24 mouse cellular contexts compared by ENCODE assay signal in genomic region chr3:34738938-34739337, GRCm38 (mm10).
DNase-seq lines count a peak whose midpoint lies in the region; ATAC-seq and TF ChIP-seq lines count a peak whose summit lies in the region.
"Had no signal": no experiment of that assay in that cellular context is flagged by ENCODE, and none has a peak within 500 bp of the region (broad histone marks: within the 10 kb centered on the region; RNA-seq: fewer than 3 reads in every experiment).

No protein-coding gene starts in this region.

- WGBS in liver, embryonic 15.5 days (ENCODE audit: insufficient replicate concordance) = 52% methylated on average over 7 of the region's 7 CpGs
- WGBS in liver, embryonic 11.5 days = 59% methylated on average over 7 of the region's 7 CpGs
- WGBS in midbrain, embryonic 10.5 days = 59% methylated on average over 7 of the region's 7 CpGs
- WGBS in midbrain, embryonic 15.5 days = 49% methylated on average over 7 of the region's 7 CpGs
- WGBS in stomach, postnatal 0 days = 40% methylated on average over 7 of the region's 7 CpGs

- peak; percentile 15 for DNase-seq in adrenal gland, postnatal 10 days
- no peak for DNase-seq in adrenal gland, adult 18-20 months (ENCODE audit: low spot score in 2 of 2)
- DNase-seq in liver, embryonic 11.5 days (ENCODE audit: low spot score) = no peak
- DNase-seq in midbrain, embryonic 10.5 days (ENCODE audit: low spot score) = no peak
- no peak for DNase-seq in stomach, postnatal 0 days (ENCODE audit: low spot score)
- DNase-seq in right cerebral cortex, postnatal 14 days = no peak
- DNase-seq: cerebellum, adult 11-12 months; cerebellum, postnatal 14 days; heart, postnatal 10 days; kidney, adult 11 months; layer of hippocampus, postnatal 36 days; left cerebral cortex, postnatal 4 days; lung, embryonic 14.5 days; thymus, adult 18-20 months; thymus, postnatal 25 days had no signal

- peak overlapping the region; percentile 7; the same call in 1 of the 2 replicates for H3K4me2 ChIP-seq in liver, embryonic 15.5 days
- no peak overlapping the region for H3K4me2 ChIP-seq in liver, embryonic 11.5 days
- H3K4me2 ChIP-seq in midbrain, embryonic 15.5 days = no peak overlapping the region
- H3K4me2 ChIP-seq in stomach, postnatal 0 days (replicated peaks; ENCODE audit: low read depth) = no peak overlapping the region
- H3K4me2 ChIP-seq: heart, embryonic 13.5 days; hindbrain, embryonic 14.5 days; kidney, embryonic 15.5 days; lung, embryonic 14.5 days; stomach, embryonic 15.5 days had no signal

- 0 out of 2 replicates have a peak, but pooled peaks have one; percentile 42 for ATAC-seq in liver, embryonic 15.5 days (ENCODE audit: insufficient read depth)
- ATAC-seq in liver, embryonic 11.5 days (replicated peaks; ENCODE audit: low FRiP score) = no peak
- no peak for ATAC-seq in midbrain, embryonic 15.5 days (replicated peaks)
- no peak; the same call in 1 of the 2 replicates for ATAC-seq in stomach, postnatal 0 days (ENCODE audit: low FRiP score, low TSS enrichment)
- ATAC-seq: forebrain, embryonic 16.5 days; Patski had no signal

- TF ChIP-seq EP300 in stomach, postnatal 0 days (optimal IDR thresholded peaks at IDR 0.05) = peak; percentile 24

- no peak overlapping the region for H3K4me3 ChIP-seq in liver, embryonic 15.5 days (replicated peaks)
- no peak overlapping the region for H3K4me3 ChIP-seq in liver, embryonic 11.5 days (ENCODE audit: low read depth, low read length)
- H3K4me3 ChIP-seq in midbrain, embryonic 10.5 days = no peak overlapping the region
- no peak overlapping the region for H3K4me3 ChIP-seq in midbrain, embryonic 15.5 days
- H3K4me3 ChIP-seq in stomach, postnatal 0 days (ENCODE audit: low read depth, low read length) = no peak overlapping the region
- H3K4me3 ChIP-seq: erythroblast, embryonic 14.5 days; heart, embryonic 13.5 days; kidney, embryonic 15.5 days; stomach, embryonic 15.5 days had no signal

- TF ChIP-seq CTCF in stomach, postnatal 0 days (IDR thresholded peaks at IDR 0.05; ENCODE audit: low read depth) = no peak

- no peak overlapping the region for H3K9ac ChIP-seq in liver, embryonic 15.5 days
- no peak overlapping the region for H3K9ac ChIP-seq in liver, embryonic 11.5 days (ENCODE audit: low read depth, low read length)
- H3K9ac ChIP-seq in midbrain, embryonic 15.5 days = no peak overlapping the region
- H3K9ac ChIP-seq in stomach, postnatal 0 days (ENCODE audit: low read length) = no peak overlapping the region
- H3K9ac ChIP-seq: heart, embryonic 13.5 days; hindbrain, embryonic 14.5 days; kidney, embryonic 15.5 days; lung, embryonic 14.5 days; stomach, embryonic 15.5 days had no signal

- H3K36me3 ChIP-seq in liver, embryonic 15.5 days (replicated peaks) = no peaks in the 10 kb centered on the region
- H3K36me3 ChIP-seq in liver, embryonic 11.5 days (ENCODE audit: control insufficient read depth, insufficient read depth, low read length) = no peaks in the 10 kb centered on the region
- H3K36me3 ChIP-seq in midbrain, embryonic 10.5 days = no peaks in the 10 kb centered on the region
- no peaks in the 10 kb centered on the region for H3K36me3 ChIP-seq in midbrain, embryonic 15.5 days (replicated peaks)
- no peaks in the 10 kb centered on the region for H3K36me3 ChIP-seq in stomach, postnatal 0 days (ENCODE audit: control insufficient read depth, insufficient read depth, low read length)
- H3K36me3 ChIP-seq: heart, embryonic 13.5 days; kidney, embryonic 15.5 days; stomach, embryonic 15.5 days had no signal

- no peak overlapping the region for H3K27ac ChIP-seq in liver, embryonic 15.5 days (replicated peaks)
- H3K27ac ChIP-seq in liver, embryonic 11.5 days (ENCODE audit: low read depth, low read length) = no peak overlapping the region
- peak overlapping the region; percentile 42; the same call in 1 of the 2 replicates for H3K27ac ChIP-seq in midbrain, embryonic 10.5 days (replicated peaks)
- no peak overlapping the region for H3K27ac ChIP-seq in midbrain, embryonic 15.5 days
- no peak overlapping the region; the same call in 1 of the 2 replicates for H3K27ac ChIP-seq in stomach, postnatal 0 days (replicated peaks)
- H3K27ac ChIP-seq: heart, embryonic 13.5 days; hindbrain, embryonic 14.5 days; kidney, embryonic 15.5 days had no signal

- no peaks in the 10 kb centered on the region for H3K27me3 ChIP-seq in liver, embryonic 15.5 days
- H3K27me3 ChIP-seq in liver, embryonic 11.5 days (replicated peaks; ENCODE audit: control insufficient read depth, insufficient read depth, low read length) = no peaks in the 10 kb centered on the region
- H3K27me3 ChIP-seq in midbrain, embryonic 10.5 days (ENCODE audit: low read depth, poor library complexity, severe bottlenecking) = no peaks in the 10 kb centered on the region
- H3K27me3 ChIP-seq in midbrain, embryonic 15.5 days (replicated peaks) = no peaks in the 10 kb centered on the region
- no peaks in the 10 kb centered on the region for H3K27me3 ChIP-seq in stomach, postnatal 0 days (ENCODE audit: control insufficient read depth, insufficient read depth, low read length)
- H3K27me3 ChIP-seq: heart, embryonic 13.5 days; kidney, embryonic 15.5 days; Patski; stomach, embryonic 15.5 days had no signal

- no peaks in the 10 kb centered on the region for H3K9me3 ChIP-seq in liver, embryonic 15.5 days (replicated peaks)
- no peaks in the 10 kb centered on the region for H3K9me3 ChIP-seq in liver, embryonic 11.5 days (ENCODE audit: control insufficient read depth, low read length)
- H3K9me3 ChIP-seq in midbrain, embryonic 10.5 days (replicated peaks) = no peaks in the 10 kb centered on the region
- H3K9me3 ChIP-seq in midbrain, embryonic 15.5 days = no peaks in the 10 kb centered on the region
- H3K9me3 ChIP-seq in stomach, postnatal 0 days (ENCODE audit: control insufficient read depth, low read length) = no peaks in the 10 kb centered on the region
- H3K9me3 ChIP-seq: heart, embryonic 13.5 days; kidney, embryonic 15.5 days; stomach, embryonic 15.5 days had no signal

- H3K4me1 ChIP-seq in liver, embryonic 15.5 days (replicated peaks) = no peaks in the 10 kb centered on the region
- H3K4me1 ChIP-seq in liver, embryonic 11.5 days (replicated peaks; ENCODE audit: control insufficient read depth, insufficient read depth, low read length) = no peaks in the 10 kb centered on the region
- H3K4me1 ChIP-seq in midbrain, embryonic 10.5 days = peaks cover 16% of the 10 kb centered on the region
- no peaks in the 10 kb centered on the region for H3K4me1 ChIP-seq in midbrain, embryonic 15.5 days
- no peaks in the 10 kb centered on the region for H3K4me1 ChIP-seq in stomach, postnatal 0 days (replicated peaks; ENCODE audit: control insufficient read depth, insufficient read depth)
- H3K4me1 ChIP-seq: stomach, embryonic 15.5 days had no signal
